Mouse (Mus musculus): ENCODE measurements around the gene Sp140. TPM values are rescaled to one million over a fixed set of nuclear protein-coding genes. Genes with fewer than 3 reads are reported as not detected.

Sp140 gene
- polyA plus RNA-seq, 1 experiment from 2014 or later: 0.87 TPM

Other genes starting within 250 kb of the Sp140 start
- not detected in 2 replicates for gene G530012D18Rik, start 24.7 kb upstream of the Sp140 start, polyA plus RNA-seq (2016; fragmentation: Nextera tagmentation; extraction: Ambion mirVana)
- 0.38 and 0.40 TPM in 2 replicates for gene Sp110, start 1.6 kb upstream of the Sp140 start, polyA plus RNA-seq (2016; fragmentation: Nextera tagmentation; extraction: Ambion mirVana)
- gene Sp100, start 49.6 kb downstream of the Sp140 start, polyA plus RNA-seq (2016; fragmentation: Nextera tagmentation; extraction: Ambion mirVana): 0.43 and 0.70 TPM in 2 replicates
- 1.0 and 1.2 TPM in 2 replicates for gene A630001G21Rik, start 178.3 kb downstream of the Sp140 start, polyA plus RNA-seq (2016; fragmentation: Nextera tagmentation; extraction: Ambion mirVana)
- 42.5 and 46.3 TPM in 2 replicates for gene Cab39, start 193.1 kb downstream of the Sp140 start, polyA plus RNA-seq (2016; fragmentation: Nextera tagmentation; extraction: Ambion mirVana)